Mouse (Mus musculus) stomach, embryonic 14.5 days (tissue): Measurements from ENCODE around the gene Tmc8. TPM values are rescaled to one million over a fixed set of nuclear protein-coding genes. Genes with fewer than 3 reads are reported as not detected.

ENCODE experiments used
- ATAC-seq: fragments of 200-750 bp; cut with Nextera tagmentation; 2 replicates; pipeline ENCODE4 v1.8.0; 2017; ENCODE audit warnings: low read depth, moderate TSS enrichment; ENCODE audit not compliant: insufficient number of reproducible peaks, insufficient read depth, low FRiP score
- H3K27ac ChIP-seq: fragments of 300-500 bp; sonication (generic); 2 replicates; pipeline ENCODE4 v1.5.1; 2014; ENCODE audit warnings: mild to moderate bottlenecking, low read length, moderate library complexity, mixed read lengths
- H3K27me3 ChIP-seq: fragments of 300-500 bp; sonication (generic); 2 replicates; pipeline ENCODE4 v1.6.1; 2014; ENCODE audit warnings: low read length, control low read depth, mixed read lengths; ENCODE audit not compliant: control insufficient read depth, insufficient read depth
- H3K36me3 ChIP-seq: fragments of 300-500 bp; sonication (generic); 2 replicates; pipeline ENCODE4 v1.6.1; 2014; ENCODE audit warnings: mild to moderate bottlenecking, control low read depth, low read length, moderate library complexity, mixed read lengths; ENCODE audit not compliant: control insufficient read depth, insufficient read depth
- H3K4me1 ChIP-seq: fragments of 300-500 bp; sonication (generic); 2 replicates; pipeline ENCODE4 v1.6.1; 2014; ENCODE audit warnings: low read length, control low read depth, mixed read lengths; ENCODE audit not compliant: control insufficient read depth, insufficient read depth
- H3K4me2 ChIP-seq: fragments of 300-500 bp; sonication (generic); replicated peaks from 2 replicates; pipeline ENCODE4 v1.6.1; 2014; ENCODE audit warnings: low read depth, low read length, control low read depth
- H3K4me3 ChIP-seq: fragments of 300-500 bp; sonication (generic); 2 replicates; pipeline ENCODE4 v1.5.1; 2014; ENCODE audit warnings: low read depth, low read length, control low read depth
- H3K9ac ChIP-seq: fragments of 300-500 bp; sonication (generic); replicated peaks from 2 replicates; pipeline ENCODE4 v1.6.1; 2014; ENCODE audit warnings: low read depth, mild to moderate bottlenecking, control low read depth, low read length, moderate library complexity, mixed read lengths
- H3K9me3 ChIP-seq: fragments of 300-500 bp; sonication (generic); 2 replicates; pipeline ENCODE4 v1.6.1; 2016; ENCODE audit warnings: low read depth, low read length, control low read depth; ENCODE audit not compliant: control insufficient read depth
- WGBS: fragments of 180-500 bp; shearing (Covaris S2); extraction: QIAGEN DNeasy Blood & Tissue Kit; methylation state at CpG from one replicate; pipeline ENCODE4 v1.1.7; 2014; 5-methylcytosine and 5-hydroxymethylcytosine counted together
- polyA plus RNA-seq: library from polyadenylated mRNA; unstranded; fragments of >200 nt; fragmentation: Nextera tagmentation; extraction: Ambion mirVana; gene quantifications from 2 replicates; pipeline ENCODE4 v1.2.1, GENCODE M21; 2014

Gene Tmc8
- polyA plus RNA-seq, 1 experiment from 2014 or later: 1.7 TPM

GRCm38 (mm10) chr11:117794035-117794551 lies 12.2 kb downstream of the Tmc8 start:
- Histone ChIP-seq H3K27ac (no peak overlapping the region), H3K36me3 (no peaks in the 10 kb centered on the region), H3K9me3 (no peaks in the 10 kb centered on the region), H3K27me3 (no peaks in the 10 kb centered on the region), H3K4me3 (no peak overlapping the region), H3K9ac (no peak overlapping the region), H3K4me1 (peaks cover 15% of the 10 kb centered on the region), H3K4me2 (no peak overlapping the region)
- WGBS: 64% methylated on average over 4 of the region's 4 CpGs
- ATAC-seq: no peak

GRCm38 (mm10) chr11:117796954-117797353 lies 15.1 kb downstream of the Tmc8 start:
- Histone ChIP-seq H3K9me3 (no peaks in the 10 kb centered on the region), H3K4me2 (no peak overlapping the region), H3K4me1 (peaks cover 8% of the 10 kb centered on the region; the same call in 1 of the 2 replicates), H3K9ac (no peak overlapping the region), H3K4me3 (no peak overlapping the region), H3K27ac (no peak overlapping the region), H3K27me3 (no peaks in the 10 kb centered on the region), H3K36me3 (no peaks in the 10 kb centered on the region)
- ATAC-seq: no peak
- WGBS: 34% methylated on average over 5 of the region's 5 CpGs

GRCm38 (mm10) chr11:117797511-117798159 lies 15.8 kb downstream of the Tmc8 start, which contains the start of gene 6030468B19Rik:
TSS of gene 6030468B19Rik (plus strand) at chr11:117797660.
- WGBS: 53% methylated on average over 9 of the region's 9 CpGs
- H3K4me3 ChIP-seq: no peak within 1 kb of the TSS
- H3K27me3 ChIP-seq: no peaks in the 10 kb centered on the region
- H3K9ac ChIP-seq: no peak within 1 kb of the TSS
- ATAC-seq: peak; percentile 65; the same call in 1 of the 2 replicates
- no peaks in the 10 kb centered on the region for H3K36me3 ChIP-seq
- no peak within 1 kb of the TSS for H3K4me2 ChIP-seq
- H3K27ac ChIP-seq: no peak within 1 kb of the TSS
- no peaks in the 10 kb centered on the region for H3K9me3 ChIP-seq
- peaks cover 8% of the 10 kb centered on the region; the same call in 1 of the 2 replicates for H3K4me1 ChIP-seq

- 35% methylated on average over 2 of the region's 2 CpGs for WGBS
- ATAC-seq: no peak
- H3K4me3 ChIP-seq: no peak overlapping the region
- no peaks in the 10 kb centered on the region for H3K9me3 ChIP-seq
- no peaks in the 10 kb centered on the region for H3K27me3 ChIP-seq
- H3K27ac ChIP-seq: no peak overlapping the region
- no peaks in the 10 kb centered on the region for H3K36me3 ChIP-seq
- peaks cover 8% of the 10 kb centered on the region; the same call in 1 of the 2 replicates for H3K4me1 ChIP-seq
- H3K9ac ChIP-seq: no peak overlapping the region
- H3K4me2 ChIP-seq: no peak overlapping the region
These were observed 16.3 kb downstream of the Tmc8 start for GRCm38 (mm10) chr11:117798160-117798541.

DNA sequence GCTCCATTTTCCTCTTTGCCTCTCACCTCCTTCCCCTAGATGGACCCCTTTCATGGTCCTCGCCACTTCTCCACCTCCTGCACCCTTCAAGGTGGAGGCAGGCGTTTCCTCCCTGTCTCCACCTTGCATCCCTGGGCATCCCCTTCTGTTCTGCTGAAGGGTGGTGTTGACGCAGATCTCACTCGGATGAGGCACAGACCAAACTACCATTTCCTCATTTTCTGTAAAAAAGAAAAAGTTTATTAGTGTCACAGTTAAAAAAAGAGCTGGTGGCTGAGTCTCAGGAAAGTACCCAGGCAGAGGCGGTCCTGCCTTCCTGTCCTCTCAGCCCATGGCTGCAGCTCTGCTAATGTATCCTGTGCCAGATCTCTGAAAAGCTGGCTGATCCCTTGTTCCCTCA lies 17.3 kb downstream of the Tmc8 start:
- no peak overlapping the region for H3K27ac ChIP-seq

DNA sequence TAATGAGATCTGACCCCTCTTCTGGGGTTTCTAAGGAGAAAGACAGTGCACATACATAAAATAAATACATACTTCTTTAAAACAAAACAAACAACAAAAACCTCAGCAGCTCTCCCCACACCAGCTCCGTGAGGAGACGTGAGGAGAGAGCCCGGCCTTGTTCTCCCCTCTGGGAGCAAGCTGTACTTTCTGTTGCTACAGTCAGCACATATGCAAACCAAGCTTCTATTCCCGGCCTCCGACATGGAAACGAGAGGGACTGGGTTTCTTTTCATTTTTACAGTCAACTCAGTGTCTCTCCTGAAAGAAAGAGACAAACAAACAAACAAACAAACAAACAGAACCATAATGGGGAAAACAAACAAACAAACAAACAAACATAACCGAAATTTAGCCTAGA lies 18.2 kb downstream of the Tmc8 start:
- Histone ChIP-seq H3K4me3 (no peak overlapping the region), H3K4me1 (peaks cover 8% of the 10 kb centered on the region; the same call in 1 of the 2 replicates), H3K4me2 (no peak overlapping the region), H3K27me3 (no peaks in the 10 kb centered on the region), H3K36me3 (no peaks in the 10 kb centered on the region), H3K9me3 (no peaks in the 10 kb centered on the region), H3K9ac (no peak overlapping the region), H3K27ac (no peak overlapping the region)
- ATAC-seq: no peak
- 88% methylated on average over 7 of the region's 7 CpGs for WGBS

More for the DNA sequence above, 17.3 kb downstream of the Tmc8 start:
- H3K4me1 ChIP-seq: peaks cover 8% of the 10 kb centered on the region; the same call in 1 of the 2 replicates
- no peak overlapping the region for H3K9ac ChIP-seq
- H3K27me3 ChIP-seq: no peaks in the 10 kb centered on the region
- WGBS: 70% methylated on average over 5 of the region's 5 CpGs
- no peak for ATAC-seq
- H3K4me2 ChIP-seq: no peak overlapping the region
- no peak overlapping the region for H3K4me3 ChIP-seq
- no peaks in the 10 kb centered on the region for H3K36me3 ChIP-seq
- H3K9me3 ChIP-seq: no peaks in the 10 kb centered on the region

- no peak overlapping the region for H3K4me2 ChIP-seq
- no peak for ATAC-seq
- peaks cover 8% of the 10 kb centered on the region; the same call in 1 of the 2 replicates for H3K4me1 ChIP-seq
- H3K36me3 ChIP-seq: no peaks in the 10 kb centered on the region
- no peaks in the 10 kb centered on the region for H3K9me3 ChIP-seq
- H3K4me3 ChIP-seq: no peak overlapping the region
- H3K27me3 ChIP-seq: no peaks in the 10 kb centered on the region
- H3K9ac ChIP-seq: no peak overlapping the region
- no peak overlapping the region for H3K27ac ChIP-seq
- 68% methylated on average over 7 of the region's 7 CpGs for WGBS
These were observed 19.8 kb downstream of the Tmc8 start for GRCm38 (mm10) chr11:117801650-117802049.

GRCm38 (mm10) chr11:117803166-117803688 lies 21.4 kb downstream of the Tmc8 start:
- H3K27me3 ChIP-seq: no peaks in the 10 kb centered on the region
- no peak overlapping the region for H3K27ac ChIP-seq
- no peak overlapping the region for H3K4me2 ChIP-seq
- WGBS: 90% methylated on average over 3 of the region's 3 CpGs
- H3K9ac ChIP-seq: no peak overlapping the region
- H3K4me3 ChIP-seq: no peak overlapping the region
- no peaks in the 10 kb centered on the region for H3K36me3 ChIP-seq
- ATAC-seq: no peak
- H3K9me3 ChIP-seq: no peaks in the 10 kb centered on the region
- H3K4me1 ChIP-seq: peaks cover 7% of the 10 kb centered on the region; the same call in 1 of the 2 replicates
